Mouse (Mus musculus): ENCODE results near the gene Pfkfb2. TPM values are rescaled to one million over a fixed set of nuclear protein-coding genes. Genes with fewer than 3 reads are reported as not detected.

The Pfkfb2 gene
- polyA plus RNA-seq, 1 experiment from 2014 or later: 4.6 TPM

DNA sequence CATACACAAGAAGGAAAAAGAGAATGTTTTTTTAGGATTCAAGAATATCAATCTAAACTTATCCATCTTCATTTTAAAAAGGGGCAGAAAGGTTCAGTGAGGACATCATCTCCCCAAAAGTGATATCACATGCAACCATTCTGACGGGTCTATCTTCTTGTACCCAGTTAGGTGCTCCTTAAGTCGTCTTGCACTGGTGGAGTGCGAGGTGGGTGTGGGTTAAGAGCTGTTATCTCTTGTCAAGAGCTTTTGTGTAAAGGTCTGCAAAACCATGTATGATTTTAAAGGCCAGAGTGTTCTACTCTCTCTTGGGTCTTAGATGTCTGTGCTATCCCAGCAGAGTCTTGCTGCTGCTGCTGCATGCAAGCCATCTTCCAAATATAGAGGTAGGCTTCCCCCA lies 17.8 kb upstream of the Pfkfb2 start:
- no peak overlapping the region for H3K27ac ChIP-seq (replicated peaks)
- DNase-seq (ENCODE audit: low spot score): no peak
- H3K9ac ChIP-seq (ENCODE audit: low read length): no peak overlapping the region
- 71% methylated on average over 3 of the region's 3 CpGs for WGBS
- H3K9me3 ChIP-seq (ENCODE audit: control insufficient read depth, low read length): no peaks in the 10 kb centered on the region
- H3K4me3 ChIP-seq (ENCODE audit: low read depth, low read length): no peak overlapping the region
- H3K27me3 ChIP-seq (ENCODE audit: control insufficient read depth, insufficient read depth, low read length): no peaks in the 10 kb centered on the region
- no peak for ATAC-seq (ENCODE audit: low FRiP score, low TSS enrichment)
- H3K4me2 ChIP-seq (replicated peaks; ENCODE audit: low read depth): no peak overlapping the region
- no peak for TF ChIP-seq EP300 (optimal IDR thresholded peaks at IDR 0.05)
- no peak for TF ChIP-seq CTCF (IDR thresholded peaks at IDR 0.05; ENCODE audit: low read depth)
- H3K36me3 ChIP-seq (ENCODE audit: control insufficient read depth, insufficient read depth, low read length): 0 out of 2 replicates have a peak, but pooled peaks cover 4% of the 10 kb centered on the region
- no peaks in the 10 kb centered on the region for H3K4me1 ChIP-seq (replicated peaks; ENCODE audit: control insufficient read depth, insufficient read depth)

DNA sequence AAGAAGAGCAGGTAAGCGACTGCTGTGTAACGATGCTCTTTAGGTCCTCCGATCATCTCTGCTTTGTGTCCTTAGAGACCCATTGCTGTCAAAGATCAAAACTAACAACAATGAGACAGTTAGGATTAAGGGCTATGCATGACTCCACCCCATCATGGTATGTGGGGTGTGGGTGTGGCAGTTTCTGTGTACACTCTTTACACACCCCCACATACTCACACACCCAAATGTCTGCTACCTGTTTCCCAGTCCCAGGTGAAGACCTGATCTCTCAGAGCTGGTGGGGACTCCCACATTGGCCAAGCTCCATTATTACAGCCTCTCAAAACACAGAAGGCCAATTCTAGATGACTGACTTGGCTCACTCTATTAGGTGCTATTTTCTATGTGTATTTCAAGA lies 16.5 kb upstream of the Pfkfb2 start:
- Histone ChIP-seq H3K9ac (ENCODE audit: low read length) (no peak overlapping the region), H3K4me1 (replicated peaks; ENCODE audit: control insufficient read depth, insufficient read depth) (peaks cover 4% of the 10 kb centered on the region), H3K36me3 (ENCODE audit: control insufficient read depth, insufficient read depth, low read length) (0 out of 2 replicates have a peak, but pooled peaks cover 4% of the 10 kb centered on the region), H3K9me3 (ENCODE audit: control insufficient read depth, low read length) (no peaks in the 10 kb centered on the region), H3K4me3 (ENCODE audit: low read depth, low read length) (no peak overlapping the region), H3K27me3 (ENCODE audit: control insufficient read depth, insufficient read depth, low read length) (no peaks in the 10 kb centered on the region), H3K4me2 (replicated peaks; ENCODE audit: low read depth) (no peak overlapping the region), H3K27ac (replicated peaks) (0 out of 2 replicates have a peak overlapping the region, but pooled peaks have one; percentile 35)
- no peak for TF ChIP-seq EP300 (optimal IDR thresholded peaks at IDR 0.05)
- no peak for TF ChIP-seq CTCF (IDR thresholded peaks at IDR 0.05; ENCODE audit: low read depth)
- ATAC-seq (ENCODE audit: low FRiP score, low TSS enrichment) (0 out of 2 replicates have a peak, but pooled peaks have one; percentile 33), DNase-seq (ENCODE audit: low spot score) (peak; percentile 46)
- 78% methylated on average over 3 of the region's 3 CpGs for WGBS

DNA sequence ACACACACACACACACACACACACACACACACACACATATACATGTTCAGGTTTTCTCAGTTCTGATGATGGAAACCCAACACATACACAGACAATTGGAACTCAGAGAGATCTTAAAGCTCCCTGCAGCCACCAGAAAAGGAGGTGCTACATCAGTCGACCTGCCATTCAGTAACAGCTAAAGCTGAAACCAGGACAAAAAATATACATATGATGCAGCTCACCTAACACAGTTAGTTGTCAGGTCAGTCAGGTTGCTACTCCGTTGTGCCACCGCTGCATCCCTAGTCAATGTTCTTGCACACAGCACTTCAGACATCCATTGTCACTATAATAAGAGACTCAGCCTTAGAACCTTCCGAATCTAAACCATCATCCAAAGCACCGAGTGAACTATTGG lies 15.9 kb upstream of the Pfkfb2 start:
- no peaks in the 10 kb centered on the region for H3K27me3 ChIP-seq (ENCODE audit: control insufficient read depth, insufficient read depth, low read length)
- no peak overlapping the region for H3K4me3 ChIP-seq (ENCODE audit: low read depth, low read length)
- H3K4me1 ChIP-seq (replicated peaks; ENCODE audit: control insufficient read depth, insufficient read depth): peaks cover 4% of the 10 kb centered on the region
- ATAC-seq (ENCODE audit: low FRiP score, low TSS enrichment) (no peak), DNase-seq (ENCODE audit: low spot score) (no peak)
- no peak for TF ChIP-seq CTCF (IDR thresholded peaks at IDR 0.05; ENCODE audit: low read depth)
- no peak for TF ChIP-seq EP300 (optimal IDR thresholded peaks at IDR 0.05)
- WGBS: 84% methylated on average over 5 of the region's 5 CpGs
- H3K36me3 ChIP-seq (ENCODE audit: control insufficient read depth, insufficient read depth, low read length): 0 out of 2 replicates have a peak, but pooled peaks cover 4% of the 10 kb centered on the region
- H3K9ac ChIP-seq (ENCODE audit: low read length): no peak overlapping the region
- H3K4me2 ChIP-seq (replicated peaks; ENCODE audit: low read depth): no peak overlapping the region
- no peaks in the 10 kb centered on the region for H3K9me3 ChIP-seq (ENCODE audit: control insufficient read depth, low read length)
- no peak overlapping the region for H3K27ac ChIP-seq (replicated peaks)

DNA sequence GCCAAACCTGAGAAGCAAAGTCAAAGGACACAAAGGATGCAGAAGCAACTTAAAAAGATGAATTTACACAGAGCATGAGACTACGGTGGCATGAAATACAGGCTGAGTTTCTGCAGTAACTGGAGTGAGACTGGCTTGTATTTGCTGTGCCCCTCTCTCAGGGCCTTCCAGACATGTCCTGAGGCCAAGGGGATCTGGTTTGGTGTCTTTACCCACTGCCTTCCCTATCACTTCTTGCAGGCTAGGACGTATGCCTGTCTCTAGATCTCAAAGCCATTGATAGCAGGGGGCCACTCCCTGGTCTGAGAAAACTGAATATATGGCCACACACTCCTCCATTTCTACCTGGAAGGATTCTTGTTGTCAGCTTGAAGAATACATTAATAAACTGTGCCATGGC lies 15.2 kb upstream of the Pfkfb2 start:
- WGBS: 57% methylated on average over 2 of the region's 2 CpGs
- no peaks in the 10 kb centered on the region for H3K27me3 ChIP-seq (ENCODE audit: control insufficient read depth, insufficient read depth, low read length)
- TF ChIP-seq CTCF (IDR thresholded peaks at IDR 0.05; ENCODE audit: low read depth): no peak
- TF ChIP-seq EP300 (optimal IDR thresholded peaks at IDR 0.05): no peak
- no peak overlapping the region for H3K9ac ChIP-seq (ENCODE audit: low read length)
- H3K9me3 ChIP-seq (ENCODE audit: control insufficient read depth, low read length): no peaks in the 10 kb centered on the region
- H3K4me3 ChIP-seq (ENCODE audit: low read depth, low read length): no peak overlapping the region
- 0 out of 2 replicates have a peak, but pooled peaks cover 4% of the 10 kb centered on the region for H3K36me3 ChIP-seq (ENCODE audit: control insufficient read depth, insufficient read depth, low read length)
- H3K27ac ChIP-seq (replicated peaks): peak overlapping the region; percentile 45; the same call in 1 of the 2 replicates
- DNase-seq (ENCODE audit: low spot score) (no peak), ATAC-seq (ENCODE audit: low FRiP score, low TSS enrichment) (no peak)
- H3K4me2 ChIP-seq (replicated peaks; ENCODE audit: low read depth): no peak overlapping the region
- peaks cover 4% of the 10 kb centered on the region for H3K4me1 ChIP-seq (replicated peaks; ENCODE audit: control insufficient read depth, insufficient read depth)

DNA sequence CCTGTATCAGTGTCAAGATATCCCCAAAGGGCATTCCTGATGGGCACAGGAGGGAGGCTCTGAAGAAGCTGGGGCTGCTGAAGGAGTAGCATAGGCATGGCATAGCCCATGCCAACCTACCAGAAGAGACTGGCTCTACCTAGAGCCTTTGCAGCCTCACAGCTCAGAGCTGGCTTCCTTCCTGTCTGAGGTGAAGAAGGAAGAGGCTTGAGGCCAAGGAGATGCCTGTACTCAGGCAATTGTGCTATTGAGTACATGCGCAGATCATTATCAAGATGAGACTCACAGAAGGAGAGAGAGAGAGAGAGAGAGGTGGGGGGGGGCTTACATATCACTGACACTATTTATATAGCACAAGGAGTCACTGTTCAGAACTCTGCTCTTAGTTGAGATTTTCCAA lies 14.7 kb upstream of the Pfkfb2 start:
- no peak overlapping the region for H3K4me2 ChIP-seq (replicated peaks; ENCODE audit: low read depth)
- no peak for TF ChIP-seq CTCF (IDR thresholded peaks at IDR 0.05; ENCODE audit: low read depth)
- no peak for TF ChIP-seq EP300 (optimal IDR thresholded peaks at IDR 0.05)
- H3K4me3 ChIP-seq (ENCODE audit: low read depth, low read length): no peak overlapping the region

DNA sequence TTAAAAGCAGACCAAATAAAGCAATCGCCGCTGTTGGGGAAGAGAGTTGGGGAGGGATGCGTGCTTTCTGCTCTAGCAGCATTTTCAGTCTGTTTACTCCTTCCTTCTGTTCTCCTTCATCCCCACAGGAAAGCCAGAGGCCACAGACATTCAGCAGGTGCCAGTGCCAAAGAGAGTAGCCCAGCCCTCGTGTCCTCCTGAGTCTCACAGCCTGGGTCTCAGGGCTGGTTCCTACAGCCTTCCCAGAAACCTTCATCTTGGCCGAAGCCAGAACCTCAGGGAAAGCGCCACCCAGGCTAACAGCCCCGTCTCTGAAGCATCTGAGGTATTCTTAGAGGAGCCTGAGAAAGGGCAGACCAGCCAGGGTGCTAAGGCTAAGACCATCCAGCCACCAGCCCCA lies 13.1 kb upstream of the Pfkfb2 start:
- Histone ChIP-seq H3K4me1 (replicated peaks; ENCODE audit: control insufficient read depth, insufficient read depth) (peaks cover 4% of the 10 kb centered on the region), H3K9ac (ENCODE audit: low read length) (no peak overlapping the region), H3K27me3 (ENCODE audit: control insufficient read depth, insufficient read depth, low read length) (no peaks in the 10 kb centered on the region), H3K9me3 (ENCODE audit: control insufficient read depth, low read length) (no peaks in the 10 kb centered on the region), H3K4me2 (replicated peaks; ENCODE audit: low read depth) (no peak overlapping the region), H3K27ac (replicated peaks) (no peak overlapping the region), H3K36me3 (ENCODE audit: control insufficient read depth, insufficient read depth, low read length) (0 out of 2 replicates have a peak, but pooled peaks cover 4% of the 10 kb centered on the region), H3K4me3 (ENCODE audit: low read depth, low read length) (no peak overlapping the region)
- ATAC-seq (ENCODE audit: low FRiP score, low TSS enrichment) (no peak), DNase-seq (ENCODE audit: low spot score) (no peak)
- WGBS: 83% methylated on average over 7 of the region's 7 CpGs
- TF ChIP-seq EP300 (optimal IDR thresholded peaks at IDR 0.05): no peak
- TF ChIP-seq CTCF (IDR thresholded peaks at IDR 0.05; ENCODE audit: low read depth): no peak

More for the DNA sequence above, 14.7 kb upstream of the Pfkfb2 start:
- DNase-seq (ENCODE audit: low spot score) (no peak), ATAC-seq (ENCODE audit: low FRiP score, low TSS enrichment) (peak; percentile 6; the same call in 1 of the 2 replicates)
- 0 out of 2 replicates have a peak, but pooled peaks cover 4% of the 10 kb centered on the region for H3K36me3 ChIP-seq (ENCODE audit: control insufficient read depth, insufficient read depth, low read length)
- H3K27ac ChIP-seq (replicated peaks): peak overlapping the region; percentile 45; the same call in 1 of the 2 replicates
- H3K27me3 ChIP-seq (ENCODE audit: control insufficient read depth, insufficient read depth, low read length): no peaks in the 10 kb centered on the region
- H3K9me3 ChIP-seq (ENCODE audit: control insufficient read depth, low read length): no peaks in the 10 kb centered on the region
- H3K4me1 ChIP-seq (replicated peaks; ENCODE audit: control insufficient read depth, insufficient read depth): peaks cover 4% of the 10 kb centered on the region
- WGBS: 85% methylated on average over 1 of the region's 1 CpGs
- no peak overlapping the region for H3K9ac ChIP-seq (ENCODE audit: low read length)

Measured in stomach, postnatal 0 days (tissue).